Mouse (Mus musculus) effector memory CD4-positive, alpha-beta T cell, adult 7 months (primary cell): ENCODE results near the gene Polr2g. TPM values are rescaled to one million over a fixed set of nuclear protein-coding genes. Genes with fewer than 3 reads are reported as not detected.

ENCODE experiments used
- polyA plus RNA-seq: library from polyadenylated mRNA; unstranded; fragments of 100-300 nt; shearing (Covaris generic); gene quantifications from one replicate; pipeline ENCODE4 v1.2.1, GENCODE M21; 2017

The Polr2g gene
- 68.3 TPM for polyA plus RNA-seq

DNA sequence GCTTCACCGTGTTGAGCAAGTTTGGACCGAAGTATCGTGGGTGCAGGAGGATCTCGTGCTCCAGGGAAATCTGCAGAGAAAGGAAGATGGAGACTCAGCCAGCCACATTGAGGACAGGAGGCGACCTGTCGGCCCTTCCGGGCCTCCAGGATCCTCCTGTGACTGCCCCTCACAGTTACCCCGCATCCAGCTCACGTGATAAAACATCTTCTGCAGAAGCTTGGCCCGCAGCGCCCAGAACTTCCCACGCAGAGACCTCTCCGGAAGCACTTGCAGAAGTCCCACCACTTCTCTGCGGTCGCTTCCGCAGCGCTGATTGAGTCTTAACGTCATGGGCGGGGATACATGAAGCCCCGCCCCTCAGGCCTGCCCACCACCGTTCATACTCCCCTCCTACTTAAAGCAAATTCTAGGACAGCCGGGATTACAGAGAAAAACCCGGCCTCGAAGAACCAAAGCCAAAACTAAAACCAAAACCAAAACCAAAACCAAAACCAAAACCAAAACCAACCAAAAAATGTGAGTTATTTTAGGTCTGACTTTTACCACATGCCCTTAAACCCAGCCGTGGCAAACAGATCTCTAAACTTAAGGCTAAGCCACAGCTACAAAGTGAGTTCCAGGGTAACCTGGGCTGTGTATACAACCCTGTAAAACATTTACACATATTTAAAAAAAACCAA, at the start of gene Polr2g:
TSS of gene Polr2g (minus strand) at position 314 of the 683 bp plus-strand sequence.

DNA sequence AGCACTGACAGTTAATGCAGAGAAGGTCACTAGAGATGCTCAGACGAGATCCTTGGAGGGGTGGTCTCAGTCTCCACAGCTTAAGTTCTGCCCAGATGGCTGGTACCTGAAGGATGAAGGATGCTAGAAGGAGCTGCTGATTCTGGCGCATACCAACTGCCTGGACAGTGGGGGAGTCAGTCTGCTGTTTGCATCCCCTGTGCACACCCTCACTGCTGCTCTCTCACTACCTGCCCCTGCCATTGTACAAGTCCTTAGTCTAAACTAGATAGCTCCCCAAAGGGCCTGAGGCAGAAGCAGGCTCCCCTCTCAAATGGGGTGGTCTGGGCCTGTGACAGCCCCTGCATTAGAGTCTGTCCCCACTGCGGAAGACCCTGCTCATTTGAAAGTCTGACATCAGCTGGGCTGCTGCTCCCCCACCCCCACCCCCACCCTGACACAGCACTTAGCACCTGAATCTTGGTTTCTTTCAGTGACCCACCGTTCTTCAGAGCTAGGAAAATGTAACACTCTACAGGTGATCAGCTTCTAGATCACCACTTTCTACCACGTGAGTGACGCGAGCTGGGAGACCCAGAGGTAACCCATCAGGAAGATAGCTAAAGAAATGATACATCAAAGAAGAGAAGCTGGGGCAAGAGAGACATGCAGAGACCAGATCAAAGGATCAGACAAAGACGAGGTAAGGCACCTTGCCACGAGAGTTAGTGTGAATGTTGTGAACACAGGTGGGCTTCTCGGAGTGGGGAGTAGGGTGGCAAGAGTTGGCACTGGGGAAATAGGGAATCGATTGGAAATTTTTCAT, 40.9 kb upstream of the Polr2g start, which contains the start of gene Gng3:
TSS of gene Gng3 (minus strand) at position 92 of the 805 bp plus-strand sequence.

DNA sequence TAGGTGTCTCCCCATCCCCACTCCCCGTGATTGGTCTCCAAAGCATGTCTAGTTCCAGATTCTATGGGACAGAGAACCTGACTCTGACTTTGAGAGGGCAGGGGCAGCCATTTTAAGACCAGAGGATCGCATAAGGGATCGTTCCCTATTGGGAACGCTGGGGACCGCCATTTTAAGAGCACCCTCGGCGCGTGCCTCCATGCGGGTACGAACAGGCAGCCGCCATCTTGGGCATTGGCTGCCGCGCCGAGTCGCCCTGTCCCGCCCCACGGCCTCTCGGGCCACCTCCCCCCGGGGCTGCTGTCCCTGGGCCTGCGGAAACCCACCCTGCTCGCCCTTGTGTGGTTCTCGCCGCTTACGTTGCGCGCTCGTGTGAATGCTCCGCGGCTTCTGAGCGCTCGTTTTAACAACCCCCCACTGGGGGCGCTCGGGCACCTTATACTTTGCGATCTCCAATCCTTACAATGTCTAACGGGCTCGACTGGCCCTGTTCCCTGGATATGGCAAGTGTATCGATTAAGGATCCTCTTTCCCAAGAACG, 38.9 kb upstream of the Polr2g start, which contains the start of gene Bscl2:
TSS of gene Bscl2 (plus strand) at position 217 of the 541 bp plus-strand sequence.

DNA sequence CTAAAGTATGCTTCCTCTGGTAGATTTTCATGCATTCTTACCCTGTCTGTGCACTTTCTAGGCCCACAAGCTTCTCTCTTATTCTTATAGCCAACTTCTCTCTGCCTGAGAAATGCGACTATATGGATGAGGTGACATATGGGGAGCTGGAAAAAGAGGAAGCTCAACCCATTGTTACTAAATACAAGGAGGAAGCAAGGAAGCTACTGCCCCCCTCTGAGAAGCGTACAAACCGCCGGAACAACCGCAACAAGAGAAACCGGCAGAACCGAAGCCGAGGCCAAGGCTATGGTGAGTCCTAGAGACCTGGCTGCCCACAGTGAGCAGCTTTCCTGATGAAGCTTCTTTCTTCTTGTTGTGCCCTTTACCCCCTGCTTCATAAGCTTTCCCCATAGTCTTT, 31.3 kb upstream of the Polr2g start, which contains the start of gene AC129217.1:
TSS of gene AC129217.1 (plus strand) at position 114 of the 400 bp plus-strand sequence.

DNA sequence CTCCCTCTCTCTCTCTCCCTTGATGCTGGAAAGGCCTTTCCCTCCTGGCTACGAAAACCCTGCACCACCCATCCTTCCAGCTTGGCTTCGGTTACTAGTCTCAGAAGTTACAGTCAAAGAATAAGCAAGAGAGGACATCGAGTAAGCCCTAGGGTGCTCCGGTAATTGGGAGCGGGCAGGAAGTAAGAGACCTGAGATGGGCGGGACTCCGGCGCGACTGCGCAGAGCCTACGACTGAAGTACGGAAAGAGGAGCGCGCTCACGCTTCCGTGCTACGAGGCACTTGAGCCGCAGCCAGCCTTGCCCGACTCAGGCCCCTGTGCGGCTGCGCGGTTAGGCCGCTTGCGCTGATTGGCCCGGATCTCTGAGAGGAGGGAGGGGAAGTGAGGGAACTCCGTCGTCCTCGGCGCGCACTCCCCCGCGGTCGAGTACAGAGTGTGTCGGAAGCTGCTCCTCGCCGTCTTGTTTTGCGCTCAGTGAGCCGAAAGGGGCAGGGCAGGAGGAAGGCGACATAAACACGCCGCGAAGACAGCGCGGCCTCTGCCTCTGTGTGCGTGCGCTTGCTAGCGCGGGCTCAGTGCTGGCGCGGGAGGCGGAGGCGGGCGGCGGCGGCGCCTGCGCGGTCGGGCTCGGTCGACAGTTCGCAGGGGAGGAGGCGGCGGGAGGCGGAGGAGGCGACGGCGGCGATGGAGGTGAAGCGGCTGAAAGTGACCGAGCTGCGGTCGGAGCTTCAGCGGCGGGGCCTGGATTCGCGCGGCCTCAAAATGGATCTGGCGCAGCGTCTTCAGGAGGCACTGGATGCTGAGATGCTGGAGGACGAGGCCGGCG, 21.4 kb upstream of the Polr2g start, which contains the start of gene Hnrnpul2:
TSS of gene Hnrnpul2 (plus strand) at position 415 of the 828 bp plus-strand sequence.

DNA sequence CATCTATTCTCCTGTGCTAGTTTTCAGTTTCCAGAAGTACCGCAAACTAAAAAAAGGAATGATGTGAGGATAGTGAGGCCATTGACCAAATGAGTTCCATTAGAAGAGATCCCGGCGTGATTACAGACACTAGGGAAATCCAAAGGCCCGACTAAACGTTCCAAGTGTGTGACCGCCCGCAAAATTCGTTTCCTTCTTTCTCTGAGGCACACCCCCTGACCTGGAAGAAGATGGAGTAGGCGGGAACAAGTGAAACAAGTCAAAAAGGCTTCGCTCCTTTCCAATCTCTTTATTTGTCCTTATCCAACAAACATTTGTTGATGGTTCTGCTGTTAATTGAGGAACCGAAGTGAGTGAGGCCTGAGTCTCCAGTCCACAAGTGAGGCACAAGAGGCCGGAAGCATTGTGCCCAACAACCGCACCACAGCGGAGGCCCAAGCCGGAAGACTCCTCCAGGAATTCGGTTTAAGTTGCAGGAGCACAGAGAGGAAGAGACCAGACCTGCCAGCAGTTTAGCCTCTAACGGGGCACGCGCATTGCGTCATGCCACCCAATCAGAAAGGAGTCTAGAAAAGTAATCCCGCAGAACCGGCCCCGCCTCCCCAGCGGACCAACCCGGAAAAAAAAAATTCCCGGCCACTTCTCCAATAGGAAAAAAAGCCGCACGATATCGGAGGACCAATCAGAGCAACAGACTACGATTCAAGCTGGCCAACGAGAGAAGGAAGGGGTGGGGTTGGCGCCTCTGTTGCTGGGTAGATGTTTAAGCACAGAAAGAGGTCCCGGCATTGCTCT, 20.6 kb upstream of the Polr2g start, which contains the start of gene Ttc9c:
TSS of gene Ttc9c (minus strand) at position 533 of the 795 bp plus-strand sequence.

DNA sequence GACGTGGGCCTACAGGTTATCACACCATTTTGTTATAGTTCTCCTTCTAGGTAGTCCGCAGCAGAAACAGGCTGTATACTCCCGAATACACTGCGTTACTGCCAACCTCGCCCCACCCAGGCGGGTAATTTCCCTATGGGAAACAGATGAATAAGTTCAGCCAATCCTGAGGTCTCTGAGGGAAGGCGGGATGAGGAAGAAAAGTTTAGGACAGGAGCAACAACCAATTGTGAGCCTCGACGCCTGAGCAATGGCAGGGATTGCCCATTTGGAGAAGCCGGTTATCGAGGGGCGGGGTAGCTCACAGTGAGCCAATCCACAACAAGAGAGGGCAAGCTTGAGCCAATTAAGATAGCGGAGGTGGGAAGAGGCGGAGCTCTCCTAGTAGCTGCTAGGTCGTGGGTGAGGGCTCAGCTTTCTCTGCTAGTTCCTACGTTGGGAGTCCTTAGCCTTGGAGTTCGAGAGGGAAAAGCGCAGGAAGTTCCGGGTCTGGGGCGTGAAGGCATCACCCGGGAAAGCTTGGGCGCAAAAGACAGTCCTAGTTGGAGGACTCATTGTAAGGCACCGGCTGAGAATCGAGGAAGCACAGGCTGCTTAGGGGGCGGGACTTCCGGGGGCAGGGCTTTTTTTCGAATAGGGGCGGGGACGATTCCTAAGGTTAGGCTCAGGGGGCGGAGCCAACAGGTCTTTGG, 3.9 kb upstream of the Polr2g start, which contains the start of gene Zbtb3:
TSS of gene Zbtb3 (plus strand) at position 426 of the 692 bp plus-strand sequence.

DNA sequence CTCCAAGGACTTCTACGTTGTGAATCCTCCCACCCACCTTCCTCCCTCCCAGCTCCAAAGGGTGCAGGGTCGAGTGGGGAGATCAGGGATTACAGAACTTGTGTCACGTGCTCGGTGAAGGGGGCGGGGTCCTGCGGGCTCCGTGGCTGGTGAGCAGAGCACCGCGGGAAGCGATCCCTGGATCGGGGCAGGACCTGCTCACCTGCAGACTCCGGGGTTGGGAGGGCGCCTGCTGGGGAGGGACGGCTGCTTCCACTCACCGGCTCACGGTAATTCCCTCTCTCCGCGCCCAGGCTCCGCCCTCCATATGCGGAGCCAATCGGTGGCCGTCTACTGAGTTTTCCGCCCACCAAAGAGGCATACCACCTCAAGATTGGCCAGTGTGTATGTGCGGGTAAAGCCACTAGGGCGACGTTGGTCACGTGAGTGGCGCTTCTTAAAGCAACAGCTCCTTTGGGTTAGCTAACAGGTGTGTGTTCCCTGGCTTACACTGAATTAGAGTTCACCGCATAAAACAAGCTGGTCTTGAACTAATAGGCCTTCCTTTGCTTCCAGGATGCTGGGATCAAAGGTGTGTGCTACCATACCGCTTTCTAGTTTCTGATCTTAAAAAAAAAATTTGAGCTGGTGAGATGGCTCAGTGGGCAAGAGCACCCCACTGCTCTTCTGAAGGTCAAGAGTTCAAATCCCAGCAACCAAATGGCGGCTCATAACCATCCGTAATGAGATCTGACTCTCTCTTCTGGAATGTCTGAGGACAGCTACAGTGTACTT, 12.2 kb downstream of the Polr2g start, which contains the start of gene Taf6l:
TSS of gene Taf6l (minus strand) at position 410 of the 774 bp plus-strand sequence.

DNA sequence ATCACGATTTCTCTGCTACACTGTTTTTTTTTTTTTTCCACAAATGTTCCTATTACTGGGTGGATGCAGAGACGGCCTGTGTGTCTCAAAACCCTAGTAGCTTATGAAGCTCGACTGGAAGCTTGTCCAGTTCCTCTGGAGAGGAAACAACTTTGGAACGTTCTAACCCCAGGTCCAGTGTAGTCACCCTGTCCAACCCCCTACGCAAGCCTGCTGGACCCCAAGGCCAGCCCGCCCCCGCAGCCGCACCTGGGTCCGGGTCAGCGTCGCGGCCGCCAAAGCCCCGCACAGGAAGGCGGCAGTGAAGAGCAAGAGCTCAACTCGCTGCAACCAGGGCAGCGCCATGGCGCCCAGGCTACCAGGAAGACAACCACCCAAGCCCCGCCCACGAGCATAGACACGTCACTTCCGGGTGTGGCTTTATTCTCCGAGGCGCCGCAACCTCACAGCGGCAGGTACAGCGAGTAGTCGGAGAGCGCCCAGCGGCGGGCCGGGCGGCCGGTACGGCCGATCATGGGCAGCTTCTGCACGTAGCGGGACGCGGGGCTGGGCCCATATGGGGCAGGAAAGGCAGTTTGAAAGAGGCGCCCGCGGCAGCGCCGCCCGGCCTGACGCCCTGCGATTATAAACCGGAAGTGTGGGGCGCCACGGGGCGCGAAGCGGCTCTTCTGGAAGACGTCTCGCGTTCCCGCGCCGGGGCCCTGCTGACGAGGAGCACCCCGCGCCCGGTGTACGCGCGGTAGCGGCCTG, 24.1 kb downstream of the Polr2g start, which contains the start of gene Tmem179b:
TSS of gene Tmem179b (minus strand) at position 382 of the 750 bp plus-strand sequence.

DNA sequence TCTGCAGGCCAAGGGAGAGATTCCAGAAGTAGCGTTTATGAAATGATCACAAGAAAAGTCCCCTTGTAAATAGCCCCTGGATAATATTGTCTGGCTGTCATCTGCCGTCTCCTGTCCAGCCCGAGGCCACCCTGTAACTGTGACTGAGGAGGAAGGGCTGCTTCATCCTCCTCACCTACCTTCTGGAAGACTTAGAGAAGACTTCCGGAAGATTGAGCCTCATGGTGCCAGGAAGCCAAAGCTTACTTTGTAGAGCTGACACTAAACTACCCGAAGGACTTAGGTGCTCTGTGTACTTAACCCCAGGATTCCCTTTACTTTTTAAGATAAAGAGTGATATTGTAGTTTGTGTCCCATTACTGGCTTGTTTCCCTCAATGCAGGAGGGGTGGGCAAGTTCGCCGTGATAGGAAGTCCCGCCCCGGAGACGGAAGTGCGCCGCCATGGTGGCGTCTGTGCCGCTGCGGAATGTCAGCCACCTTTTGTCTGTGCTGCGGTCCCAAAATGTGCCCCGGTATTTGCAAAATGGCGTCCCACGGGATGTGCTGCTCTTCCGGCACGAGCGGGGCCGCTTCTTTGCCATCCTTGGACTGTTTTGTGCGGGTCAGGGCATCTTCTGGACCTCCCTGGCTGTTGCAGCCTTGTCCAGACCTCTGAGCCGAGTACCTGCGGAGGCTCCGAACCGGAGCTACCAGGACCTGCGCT, 27.7 kb downstream of the Polr2g start, which contains the start of gene Tmem223:
TSS of gene Tmem223 (plus strand) at position 430 of the 704 bp plus-strand sequence.

DNA sequence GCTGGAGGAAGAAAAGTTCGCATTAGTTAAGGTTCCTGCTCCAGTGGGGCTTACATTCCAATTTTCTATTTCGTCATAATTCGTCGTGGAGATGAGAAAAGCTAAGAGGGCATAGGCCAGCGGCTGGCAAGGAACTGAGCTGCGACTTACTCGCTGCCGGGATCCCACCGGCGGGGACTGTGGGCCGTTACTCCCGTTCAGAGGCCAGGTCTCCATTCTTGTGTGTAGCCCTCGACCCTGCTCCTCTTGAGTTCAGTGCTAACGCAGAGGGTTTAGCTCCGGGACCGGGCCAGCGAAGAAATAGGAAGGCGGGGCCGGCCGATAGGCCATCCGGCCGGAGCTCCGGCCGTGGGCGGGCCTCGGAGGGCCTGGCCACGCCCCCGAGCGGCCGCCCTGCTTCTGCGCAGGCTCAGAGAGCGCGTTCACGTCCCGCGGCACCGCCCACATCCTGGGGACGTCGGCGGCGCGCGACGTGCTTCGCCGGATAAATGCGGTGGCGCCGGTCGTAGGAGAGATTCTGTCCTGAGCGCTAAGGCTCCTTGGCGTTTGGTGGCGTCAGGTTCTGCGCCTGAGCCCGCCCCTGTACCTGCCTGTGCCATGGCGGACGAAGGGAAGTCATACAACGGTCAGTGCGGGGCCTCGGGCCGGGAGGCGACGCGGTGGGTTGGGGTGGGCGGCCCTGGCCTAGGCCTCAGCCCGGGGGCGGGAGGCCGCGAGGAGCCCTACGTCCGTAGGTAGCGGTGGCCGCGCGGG, 41.6 kb downstream of the Polr2g start, which contains the start of gene Nxf1:
TSS of gene Nxf1 (plus strand) at position 439 of the 753 bp plus-strand sequence.

Other genes with a start within 250 kb of the Polr2g start
- 0.62 TPM for gene Slc22a8, start 207.3 kb downstream of the Polr2g start, polyA plus RNA-seq
- gene Slc22a6, start 180.5 kb downstream of the Polr2g start, polyA plus RNA-seq: not detected
- not detected for gene Chrm1, start 134.8 kb downstream of the Polr2g start, polyA plus RNA-seq
- 497 TPM for gene Slc3a2, start 75.2 kb downstream of the Polr2g start, polyA plus RNA-seq
- 105 TPM for gene Wdr74, start 62.8 kb downstream of the Polr2g start, polyA plus RNA-seq
- gene 1700092M07Rik, start 57.9 kb downstream of the Polr2g start, polyA plus RNA-seq: 1.5 TPM
- gene Stx5a, start 57.2 kb downstream of the Polr2g start, polyA plus RNA-seq: 223 TPM
- gene Nxf1, start 41.5 kb downstream of the Polr2g start, polyA plus RNA-seq: 365 TPM
- gene Tmem223, start 27.6 kb downstream of the Polr2g start, polyA plus RNA-seq: 38.6 TPM
- 172 TPM for gene Tmem179b, start 24.1 kb downstream of the Polr2g start, polyA plus RNA-seq
- gene Taf6l, start 12.2 kb downstream of the Polr2g start, polyA plus RNA-seq: 8.1 TPM
- gene Zbtb3, start 4.0 kb upstream of the Polr2g start, polyA plus RNA-seq: 0.18 TPM
- 31.0 TPM for gene Ttc9c, start 20.8 kb upstream of the Polr2g start, polyA plus RNA-seq
- 7.6 TPM for gene Hnrnpul2, start 21.4 kb upstream of the Polr2g start, polyA plus RNA-seq
- not detected for gene AC129217.1, start 31.2 kb upstream of the Polr2g start, polyA plus RNA-seq
- 85.2 TPM for gene Bscl2, start 38.9 kb upstream of the Polr2g start, polyA plus RNA-seq
- 0.49 TPM for gene Gng3, start 40.6 kb upstream of the Polr2g start, polyA plus RNA-seq
- not detected for gene Lrrn4cl, start 52.2 kb upstream of the Polr2g start, polyA plus RNA-seq
- gene Ubxn1, start 72.9 kb upstream of the Polr2g start, polyA plus RNA-seq: 133 TPM
- 30.0 TPM for gene Uqcc3, start 82.3 kb upstream of the Polr2g start, polyA plus RNA-seq
- gene Lbhd1, start 85.2 kb upstream of the Polr2g start, polyA plus RNA-seq: 40.0 TPM
- not detected for gene Gm49403, start 85.4 kb upstream of the Polr2g start, polyA plus RNA-seq
- 32.1 TPM for gene 1810009A15Rik, start 90.3 kb upstream of the Polr2g start, polyA plus RNA-seq
- not detected for gene Gm49416, start 90.3 kb upstream of the Polr2g start, polyA plus RNA-seq
- 34.6 TPM for gene Ints5, start 94.4 kb upstream of the Polr2g start, polyA plus RNA-seq
- gene Ganab, start 99.5 kb upstream of the Polr2g start, polyA plus RNA-seq: 91.0 TPM
- 57.0 TPM for gene B3gat3, start 121.8 kb upstream of the Polr2g start, polyA plus RNA-seq
- 4.5 TPM for gene Rom1, start 130.8 kb upstream of the Polr2g start, polyA plus RNA-seq
- gene Eml3, start 131.0 kb upstream of the Polr2g start, polyA plus RNA-seq: 74.5 TPM
- 211 TPM for gene Mta2, start 143.3 kb upstream of the Polr2g start, polyA plus RNA-seq
- 55.0 TPM for gene Tut1, start 155.3 kb upstream of the Polr2g start, polyA plus RNA-seq
- gene Eef1g, start 168.5 kb upstream of the Polr2g start, polyA plus RNA-seq: 259 TPM
- gene Ahnak, start 190.7 kb upstream of the Polr2g start, polyA plus RNA-seq: 193 TPM